Mouse (Mus musculus) hindbrain, embryonic 16.5 days (tissue): Measurements from ENCODE around the gene Flt3l. TPM values are rescaled to one million over a fixed set of nuclear protein-coding genes. Genes with fewer than 3 reads are reported as not detected.

Source experiments
- ATAC-seq: fragments of 200-750 bp; cut with Nextera tagmentation; 2 replicates; pipeline ENCODE4 v1.8.0; 2017; ENCODE audit warnings: moderate TSS enrichment, moderate library complexity
- H3K27ac ChIP-seq: fragments of 300-500 bp; sonication (generic); 2 replicates; pipeline ENCODE4 v1.5.1; 2014; ENCODE audit warnings: low read depth, mild to moderate bottlenecking, control low read depth, low read length, moderate library complexity
- H3K27me3 ChIP-seq: fragments of 300-500 bp; sonication (generic); replicated peaks from 2 replicates; pipeline ENCODE4 v1.6.1; 2014; ENCODE audit warnings: low read length; ENCODE audit not compliant: control insufficient read depth, insufficient read depth
- H3K36me3 ChIP-seq: fragments of 300-500 bp; sonication (generic); 2 replicates; pipeline ENCODE4 v1.6.1; 2014; ENCODE audit warnings: mild to moderate bottlenecking, low read length, moderate library complexity, mixed read lengths; ENCODE audit not compliant: control insufficient read depth, insufficient read depth
- H3K4me1 ChIP-seq: fragments of 300-500 bp; sonication (generic); 2 replicates; pipeline ENCODE4 v1.6.1; 2014; ENCODE audit warnings: low read depth, low read length; ENCODE audit not compliant: control insufficient read depth, insufficient read depth
- H3K4me2 ChIP-seq: fragments of 300-500 bp; sonication (generic); 2 replicates; pipeline ENCODE4 v1.6.1; 2014; ENCODE audit warnings: mild to moderate bottlenecking, low read length, control low read depth, moderate library complexity
- H3K4me3 ChIP-seq: fragments of 300-500 bp; sonication (generic); 2 replicates; pipeline ENCODE4 v1.5.1; 2014; ENCODE audit warnings: mild to moderate bottlenecking, low read length, control low read depth, moderate library complexity
- H3K9ac ChIP-seq: fragments of 300-500 bp; sonication (generic); 2 replicates; pipeline ENCODE4 v1.6.1; 2014; ENCODE audit warnings: low read depth, mild to moderate bottlenecking, control low read depth, low read length, moderate library complexity
- H3K9me3 ChIP-seq: fragments of 300-500 bp; sonication (generic); 2 replicates; pipeline ENCODE4 v1.6.1; 2014; ENCODE audit warnings: mild to moderate bottlenecking, low read length, moderate library complexity; ENCODE audit not compliant: control insufficient read depth
- WGBS: fragments of 180-500 bp; shearing (Covaris S2); extraction: QIAGEN DNeasy Blood & Tissue Kit; methylation state at CpG from one replicate; pipeline ENCODE4 v1.1.7; 2014; 5-methylcytosine and 5-hydroxymethylcytosine counted together
- polyA plus RNA-seq: library from polyadenylated mRNA; unstranded; fragments of >200 nt; fragmentation: Nextera tagmentation; extraction: Ambion mirVana; gene quantifications from 2 replicates; pipeline ENCODE4 v1.2.1, GENCODE M21; 2015

Flt3l gene
- polyA plus RNA-seq, 1 experiment from 2014 or later = 2.8 TPM

DNA sequence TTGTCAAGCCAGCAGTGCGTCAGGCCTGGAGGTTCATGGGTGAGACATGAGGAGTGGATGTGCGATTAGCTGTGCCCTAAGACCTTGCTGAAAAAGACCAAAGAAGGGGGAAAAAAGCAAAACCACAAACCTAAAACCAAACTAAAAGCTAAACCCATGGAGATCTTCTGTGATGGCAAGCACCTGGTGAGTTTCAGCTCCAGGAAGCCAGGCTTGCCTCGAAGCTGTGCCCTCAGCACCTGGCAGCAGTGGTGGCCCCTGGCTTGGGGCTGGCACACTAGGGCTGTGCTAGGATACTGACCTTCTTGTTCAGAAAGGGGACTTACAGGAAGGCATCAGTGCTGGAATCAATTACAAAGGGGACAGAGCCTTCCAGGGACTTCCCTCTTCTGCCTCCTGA, 5.1 kb upstream of the Flt3l start:
- no peaks in the 10 kb centered on the region for H3K36me3 ChIP-seq
- WGBS = 87% methylated on average over 3 of the region's 3 CpGs
- H3K4me3 ChIP-seq = no peak overlapping the region
- H3K27me3 ChIP-seq = no peaks in the 10 kb centered on the region
- H3K27ac ChIP-seq = no peak overlapping the region
- H3K9ac ChIP-seq = no peak overlapping the region
- no peaks in the 10 kb centered on the region for H3K4me1 ChIP-seq
- no peaks in the 10 kb centered on the region for H3K9me3 ChIP-seq
- no peak overlapping the region for H3K4me2 ChIP-seq
- ATAC-seq = no peak

DNA sequence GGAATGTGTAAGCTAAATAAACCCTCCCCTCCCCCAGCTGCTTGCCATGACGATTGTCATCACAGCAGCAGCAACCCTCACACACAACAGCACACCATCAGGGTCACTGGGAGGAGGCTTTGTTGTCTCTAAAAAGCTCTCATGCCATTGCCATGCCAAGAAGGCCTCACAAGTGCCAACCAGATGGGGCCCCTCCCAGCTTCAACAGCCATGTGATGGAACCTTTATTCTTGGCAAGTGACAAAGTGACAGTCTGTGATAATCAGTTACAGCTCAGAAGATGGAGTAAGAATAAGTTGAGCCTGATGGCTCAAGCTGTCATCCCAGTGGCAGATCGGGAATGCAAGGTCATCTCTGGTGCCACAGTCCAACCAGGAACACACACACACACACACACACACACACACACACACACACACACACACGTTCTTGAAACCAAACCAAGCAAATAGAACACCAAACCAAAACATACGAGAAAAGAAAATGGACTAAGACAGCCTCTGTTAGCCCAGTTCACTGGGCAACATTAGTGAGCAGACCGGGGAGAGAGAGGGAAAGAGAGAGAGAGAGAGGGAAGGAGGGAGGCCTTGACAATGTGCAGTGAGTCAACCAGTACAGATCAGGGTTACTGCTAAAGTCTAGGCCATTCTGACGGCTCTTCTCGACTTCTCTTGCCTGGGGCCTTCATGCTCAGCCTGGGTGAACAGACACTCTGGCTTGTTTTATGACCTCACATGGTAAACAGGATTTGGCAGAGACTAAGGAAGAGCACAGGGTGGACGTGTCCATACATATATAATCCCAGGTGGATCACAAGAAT, 3.9 kb upstream of the Flt3l start:
- no peak for ATAC-seq
- Histone ChIP-seq H3K9ac (no peak overlapping the region; the same call in 1 of the 2 replicates), H3K4me1 (no peaks in the 10 kb centered on the region), H3K27me3 (no peaks in the 10 kb centered on the region), H3K36me3 (no peaks in the 10 kb centered on the region), H3K27ac (no peak overlapping the region), H3K4me3 (no peak overlapping the region), H3K9me3 (no peaks in the 10 kb centered on the region), H3K4me2 (no peak overlapping the region)
- 77% methylated on average over 8 of the region's 8 CpGs for WGBS

DNA sequence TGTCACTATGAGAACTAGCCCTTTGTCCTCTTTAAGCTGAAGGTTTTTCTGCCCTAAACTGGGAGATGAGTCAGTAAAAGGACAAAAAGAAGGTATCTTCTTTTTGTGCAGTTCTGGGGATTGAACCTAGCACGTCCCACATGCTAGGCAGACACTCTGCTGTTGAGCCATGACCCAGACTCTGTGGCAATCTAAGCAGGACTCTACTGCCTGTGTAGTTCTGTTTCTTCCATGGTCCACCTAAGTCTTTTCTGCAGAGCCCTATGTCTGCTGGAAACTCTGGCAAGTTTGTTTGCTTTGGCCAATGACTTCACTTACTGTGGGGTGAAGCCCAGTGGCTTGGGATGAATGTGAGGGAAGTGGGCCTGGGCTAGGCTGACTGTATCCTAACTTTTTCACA, 2.2 kb upstream of the Flt3l start:
- WGBS = 95% methylated on average over 1 of the region's 1 CpGs

DNA sequence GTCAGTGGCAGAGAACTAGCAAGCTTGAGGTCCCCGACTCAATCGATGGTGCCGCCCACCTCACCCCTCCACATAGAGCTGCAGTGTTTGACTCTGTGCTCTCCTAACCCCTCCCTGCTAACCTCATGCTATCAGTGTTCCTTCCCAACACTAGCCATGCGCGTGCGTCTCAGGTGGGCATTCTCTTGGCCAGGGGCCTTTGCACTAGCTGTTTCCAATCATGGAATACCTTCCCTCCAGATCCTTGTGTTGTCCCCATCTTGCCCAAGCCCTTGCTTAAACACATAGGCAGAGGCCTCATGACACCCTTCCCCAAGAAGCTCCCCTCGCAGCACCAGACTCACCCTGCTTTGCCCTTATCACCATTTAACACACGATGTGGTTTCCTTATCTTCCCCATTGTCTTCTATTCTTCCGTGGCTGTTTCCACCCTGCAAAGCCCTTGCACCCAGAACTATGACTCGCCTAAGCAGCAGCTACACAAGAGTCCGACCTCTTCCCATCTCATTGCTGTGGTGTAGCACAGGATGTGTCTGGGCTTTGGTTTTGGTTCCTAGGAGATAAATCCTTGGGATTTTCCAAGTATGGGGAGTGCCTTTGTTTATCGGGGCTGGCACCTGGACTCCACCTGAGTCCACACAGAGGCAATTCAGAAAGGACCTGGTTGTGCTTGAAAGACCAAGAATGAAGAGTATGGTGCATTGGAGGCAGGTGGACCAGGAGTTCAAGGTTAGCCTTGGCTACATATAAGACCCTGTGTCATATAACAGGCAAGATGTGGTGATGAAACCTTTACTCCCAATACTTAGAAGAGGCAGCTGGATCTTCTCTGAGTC, 1.2 kb upstream of the Flt3l start:
- Histone ChIP-seq H3K27me3 (no peaks in the 10 kb centered on the region), H3K36me3 (no peaks in the 10 kb centered on the region), H3K4me2 (no peak overlapping the region), H3K27ac (no peak overlapping the region), H3K4me1 (no peaks in the 10 kb centered on the region), H3K4me3 (no peak overlapping the region), H3K9ac (no peak overlapping the region), H3K9me3 (no peaks in the 10 kb centered on the region)
- ATAC-seq = no peak
- 86% methylated on average over 12 of the region's 12 CpGs for WGBS

More for the DNA sequence above, 2.2 kb upstream of the Flt3l start:
- Histone ChIP-seq H3K9me3 (no peaks in the 10 kb centered on the region), H3K4me1 (no peaks in the 10 kb centered on the region), H3K4me3 (no peak overlapping the region), H3K27ac (no peak overlapping the region), H3K36me3 (no peaks in the 10 kb centered on the region), H3K9ac (no peak overlapping the region), H3K27me3 (no peaks in the 10 kb centered on the region), H3K4me2 (no peak overlapping the region)
- no peak for ATAC-seq

DNA sequence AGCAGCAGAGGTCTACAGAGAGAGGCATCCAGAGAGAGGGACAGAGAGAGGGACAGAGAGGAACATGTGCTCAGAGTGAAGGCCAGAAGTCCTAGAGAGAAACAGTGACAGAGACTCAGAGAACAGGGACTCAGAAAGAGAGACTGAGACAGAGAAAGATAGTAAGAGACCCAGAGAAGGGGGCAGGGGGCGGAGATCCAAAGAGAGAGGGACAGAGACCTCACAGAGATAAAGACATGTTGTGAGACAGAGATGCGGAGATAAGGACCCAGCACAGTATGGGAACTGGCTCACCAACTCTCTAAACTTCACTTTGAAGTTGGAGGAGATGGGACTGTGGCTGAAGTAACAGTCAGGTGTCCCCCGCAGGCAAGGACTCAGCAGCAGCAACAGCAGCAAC, 862 bp downstream of the Flt3l start:
- H3K27me3 ChIP-seq = no peaks in the 10 kb centered on the region
- H3K4me2 ChIP-seq = no peak overlapping the region; the same call in none of the 2 replicates
- ATAC-seq = no peak
- H3K9me3 ChIP-seq = no peaks in the 10 kb centered on the region
- no peaks in the 10 kb centered on the region for H3K36me3 ChIP-seq
- H3K9ac ChIP-seq = no peak overlapping the region
- WGBS = 73% methylated on average over 3 of the region's 3 CpGs
- H3K4me1 ChIP-seq = no peaks in the 10 kb centered on the region
- no peak overlapping the region for H3K27ac ChIP-seq
- H3K4me3 ChIP-seq = no peak overlapping the region; the same call in 1 of the 2 replicates

DNA sequence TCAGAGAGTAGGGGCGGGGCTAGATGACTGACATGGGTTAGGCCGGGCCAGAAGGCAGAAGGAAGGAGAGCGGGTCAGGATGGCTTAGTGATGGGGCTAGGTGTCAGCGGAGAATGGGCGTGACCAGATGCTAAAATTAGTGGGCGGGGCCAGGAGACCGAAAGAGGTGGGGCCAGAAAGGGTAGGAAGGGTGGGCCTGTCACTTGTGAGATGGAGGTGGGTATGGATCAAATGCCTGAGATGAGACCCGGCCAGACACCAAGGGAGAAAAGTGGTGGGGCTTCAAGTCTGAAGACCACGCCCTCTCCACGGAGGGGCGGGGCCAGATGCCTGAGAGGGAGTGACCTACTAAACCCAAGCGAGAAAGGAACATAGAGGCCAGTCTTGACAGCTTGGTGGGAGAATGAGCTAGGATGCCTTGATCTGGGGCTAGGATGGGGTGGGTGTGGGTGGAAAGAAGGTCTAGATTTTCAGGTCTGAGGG, 1.6 kb downstream of the Flt3l start:
- 14% methylated on average over 12 of the region's 12 CpGs for WGBS
- Histone ChIP-seq H3K36me3 (no peaks in the 10 kb centered on the region), H3K4me3 (no peak overlapping the region), H3K9ac (no peak overlapping the region), H3K27me3 (no peaks in the 10 kb centered on the region), H3K4me1 (peaks cover 5% of the 10 kb centered on the region), H3K9me3 (no peaks in the 10 kb centered on the region), H3K27ac (no peak overlapping the region), H3K4me2 (no peak overlapping the region)
- ATAC-seq = no peak

DNA sequence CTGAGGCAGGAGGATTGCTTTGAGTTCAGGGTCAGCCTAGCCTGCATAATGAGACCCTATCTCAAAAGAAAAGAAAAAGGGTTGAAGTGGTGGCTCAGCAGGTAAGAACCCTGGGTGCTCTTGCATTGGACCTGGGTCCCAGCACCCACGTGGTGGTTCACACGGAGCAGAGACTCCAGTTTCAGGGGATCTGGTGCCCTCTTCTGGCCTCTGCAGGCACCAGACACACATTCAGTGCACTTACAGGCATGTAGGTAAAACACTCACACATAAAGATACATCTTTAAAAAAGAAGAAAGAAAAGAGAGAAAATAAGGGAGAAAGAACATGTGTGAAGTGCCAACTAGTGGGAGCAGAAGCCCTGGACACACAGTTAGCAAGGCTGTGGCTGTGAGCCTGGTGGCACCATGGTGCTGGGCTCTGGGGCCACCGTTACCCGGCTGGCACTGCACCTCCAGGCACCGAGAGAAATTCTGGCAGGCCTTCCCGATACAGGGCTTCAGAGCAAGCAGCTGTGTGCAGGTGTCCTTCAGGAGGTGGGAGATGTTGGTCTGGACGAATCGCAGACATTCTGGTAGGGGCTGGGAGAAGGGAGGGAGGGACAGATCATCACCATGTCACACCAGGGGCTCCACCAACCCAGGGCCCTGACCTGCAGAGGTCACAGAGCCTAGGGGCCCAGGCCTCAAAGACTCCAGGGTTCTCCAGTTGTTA, 2.6 kb downstream of the Flt3l start:
- Histone ChIP-seq H3K27ac (no peak overlapping the region), H3K4me1 (peaks cover 7% of the 10 kb centered on the region), H3K9ac (no peak overlapping the region), H3K4me2 (no peak overlapping the region), H3K27me3 (no peaks in the 10 kb centered on the region), H3K9me3 (no peaks in the 10 kb centered on the region), H3K36me3 (no peaks in the 10 kb centered on the region), H3K4me3 (no peak overlapping the region)
- ATAC-seq = no peak
- 80% methylated on average over 8 of the region's 8 CpGs for WGBS

DNA sequence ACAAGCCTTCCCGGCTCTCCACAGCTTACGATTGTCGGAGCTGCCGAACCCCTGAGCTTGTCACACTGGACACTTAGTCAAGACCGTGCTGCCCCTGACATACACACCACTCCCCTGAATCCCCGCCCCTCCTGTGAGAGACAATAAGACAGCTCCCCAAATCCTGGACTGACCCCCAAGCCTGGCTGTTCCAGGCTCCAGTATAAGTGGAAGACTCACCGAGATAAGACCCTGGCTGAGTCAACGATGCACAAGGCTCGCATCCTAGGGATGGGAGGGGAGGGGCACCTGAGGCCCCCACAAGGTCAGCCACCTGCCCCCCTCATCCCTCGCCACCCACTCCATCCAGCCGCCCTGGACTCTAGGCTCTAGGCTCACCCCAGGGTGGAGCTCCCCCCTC, 4.4 kb downstream of the Flt3l start:
- ATAC-seq = no peak
- no peak overlapping the region for H3K9ac ChIP-seq
- no peaks in the 10 kb centered on the region; the same call in 1 of the 2 replicates for H3K36me3 ChIP-seq
- WGBS = 78% methylated on average over 11 of the region's 11 CpGs
- no peak overlapping the region for H3K4me3 ChIP-seq
- H3K27me3 ChIP-seq = no peaks in the 10 kb centered on the region
- H3K4me1 ChIP-seq = peaks cover 17% of the 10 kb centered on the region
- no peak overlapping the region for H3K27ac ChIP-seq
- no peaks in the 10 kb centered on the region for H3K9me3 ChIP-seq
- no peak overlapping the region for H3K4me2 ChIP-seq
